Mouse (Mus musculus): ENCODE measurements around the gene Triap1. TPM values are rescaled to one million over a fixed set of nuclear protein-coding genes. Genes with fewer than 3 reads are reported as not detected.
"Not testable (repeated sequence)": the region's sequence is repeated elsewhere in the genome, so short reads cannot be mapped to it uniquely, and the experiment has no call there.

Gene Triap1
- polyA plus RNA-seq, 1 experiment: 7.6 TPM

- H3K9me3 ChIP-seq: peaks cover 3% of the 10 kb centered on the region
- no peak for TF ChIP-seq GATA1 (IDR thresholded peaks at IDR 0.05; ENCODE audit: borderline replicate concordance, low read length)
- TF ChIP-seq FLI1 (IDR thresholded peaks at IDR 0.05; ENCODE audit: low read length): no peak
- H3K36me3 ChIP-seq (replicated peaks; ENCODE audit: low read length): no peaks in the 10 kb centered on the region
- H3K4me3 ChIP-seq (replicated peaks): no peak overlapping the region
- H3K27me3 ChIP-seq (replicated peaks): peaks cover 49% of the 10 kb centered on the region
- H3K4me1 ChIP-seq: no peaks in the 10 kb centered on the region
Measured at GRCm38 (mm10) chr5:115374204-115374820, 33.3 kb downstream of the Triap1 start.

- Histone ChIP-seq H3K36me3 (replicated peaks; ENCODE audit: low read length) (no peaks in the 10 kb centered on the region), H3K9me3 (peaks cover 3% of the 10 kb centered on the region), H3K4me1 (no peaks in the 10 kb centered on the region), H3K27me3 (replicated peaks) (peaks cover 48% of the 10 kb centered on the region), H3K4me3 (replicated peaks) (no peak overlapping the region)
- TF ChIP-seq GATA1 (IDR thresholded peaks at IDR 0.05; ENCODE audit: borderline replicate concordance, low read length): no peak
- TF ChIP-seq FLI1 (IDR thresholded peaks at IDR 0.05; ENCODE audit: low read length): no peak
Measured at GRCm38 (mm10) chr5:115375436-115375835, 34.4 kb downstream of the Triap1 start.

- H3K27me3 ChIP-seq (replicated peaks): peaks cover 26% of the 10 kb centered on the region
- H3K36me3 ChIP-seq (replicated peaks; ENCODE audit: low read length); H3K4me3 ChIP-seq (replicated peaks); H3K9me3 ChIP-seq; H3K4me1 ChIP-seq: not testable (repeated sequence)
Measured at GRCm38 (mm10) chr5:115378882-115379281, 37.9 kb downstream of the Triap1 start.

GRCm38 (mm10) chr5:115391935-115392334 is 50.9 kb downstream of the Triap1 start:
- TF ChIP-seq FLI1 (IDR thresholded peaks at IDR 0.05; ENCODE audit: low read length) (no peak), GATA1 (IDR thresholded peaks at IDR 0.05; ENCODE audit: borderline replicate concordance, low read length) (no peak)
- H3K27me3 ChIP-seq (replicated peaks): peaks cover 60% of the 10 kb centered on the region

GRCm38 (mm10) chr5:115392969-115393368 is 51.9 kb downstream of the Triap1 start:
- Histone ChIP-seq H3K9me3 (no peaks in the 10 kb centered on the region), H3K4me3 (replicated peaks) (no peak overlapping the region), H3K36me3 (replicated peaks; ENCODE audit: low read length) (no peaks in the 10 kb centered on the region), H3K27me3 (replicated peaks) (peaks cover 69% of the 10 kb centered on the region), H3K4me1 (peaks cover 5% of the 10 kb centered on the region)
- no peak for TF ChIP-seq GATA1 (IDR thresholded peaks at IDR 0.05; ENCODE audit: borderline replicate concordance, low read length)
- no peak for TF ChIP-seq FLI1 (IDR thresholded peaks at IDR 0.05; ENCODE audit: low read length)

More at GRCm38 (mm10) chr5:115391935-115392334, 50.9 kb downstream of the Triap1 start:
- Histone ChIP-seq H3K4me1 (peaks cover 5% of the 10 kb centered on the region), H3K4me3 (replicated peaks) (no peak overlapping the region), H3K36me3 (replicated peaks; ENCODE audit: low read length) (no peaks in the 10 kb centered on the region), H3K9me3 (no peaks in the 10 kb centered on the region)

Other genes with a start within 250 kb of the Triap1 start
- not detected in 2 replicates for gene Gm10401, start 242.9 kb upstream of the Triap1 start, polyA plus RNA-seq (2012; ENCODE audit: insufficient read depth, low replicate concordance)
- 34.8 and 43.5 TPM in 2 replicates for gene Acads, start 221.9 kb upstream of the Triap1 start, polyA plus RNA-seq (2012; ENCODE audit: insufficient read depth, low replicate concordance)
- 13.4 and 25.4 TPM in 2 replicates for gene Unc119b, start 206.2 kb upstream of the Triap1 start, polyA plus RNA-seq (2012; ENCODE audit: insufficient read depth, low replicate concordance)
- gene Mlec, start 183.0 kb upstream of the Triap1 start, polyA plus RNA-seq (2012; ENCODE audit: insufficient read depth, low replicate concordance): 69.9 and 84.4 TPM in 2 replicates
- gene Cabp1, start 146.8 kb upstream of the Triap1 start, polyA plus RNA-seq (2012; ENCODE audit: insufficient read depth, low replicate concordance): 1.7 TPM in 1 of 2 replicates, not detected in the other
- 51.5 and 56.1 TPM in 2 replicates for gene Pop5, start 105.4 kb upstream of the Triap1 start, polyA plus RNA-seq (2012; ENCODE audit: insufficient read depth, low replicate concordance)
- gene Rnf10, start 68.3 kb upstream of the Triap1 start, polyA plus RNA-seq (2012; ENCODE audit: insufficient read depth, low replicate concordance): 127 and 382 TPM in 2 replicates
- gene Coq5, start 61.6 kb upstream of the Triap1 start, polyA plus RNA-seq (2012; ENCODE audit: insufficient read depth, low replicate concordance): 8.3 and 12.6 TPM in 2 replicates
- 552 and 565 TPM in 2 replicates for gene Dynll1, start 40.2 kb upstream of the Triap1 start, polyA plus RNA-seq (2012; ENCODE audit: insufficient read depth, low replicate concordance)
- gene Srsf9, start 14.0 kb upstream of the Triap1 start, polyA plus RNA-seq (2012; ENCODE audit: insufficient read depth, low replicate concordance): 79.3 and 86.6 TPM in 2 replicates
- gene Gatc, start within 50 bp of the Triap1 start, polyA plus RNA-seq (2012; ENCODE audit: insufficient read depth, low replicate concordance): 1.9 and 8.0 TPM in 2 replicates
- gene Cox6a1, start 7.8 kb downstream of the Triap1 start, polyA plus RNA-seq (2012; ENCODE audit: insufficient read depth, low replicate concordance): 3,165 and 8,052 TPM in 2 replicates
- gene Msi1, start 88.4 kb downstream of the Triap1 start, polyA plus RNA-seq (2012; ENCODE audit: insufficient read depth, low replicate concordance): 0.02 and 2.2 TPM in 2 replicates
- not detected in 2 replicates for gene Pla2g1b, start 125.0 kb downstream of the Triap1 start, polyA plus RNA-seq (2012; ENCODE audit: insufficient read depth, low replicate concordance)
- gene Sirt4, start 143.5 kb downstream of the Triap1 start, polyA plus RNA-seq (2012; ENCODE audit: insufficient read depth, low replicate concordance): 3.1 TPM in 1 of 2 replicates, not detected in the other
- 63.1 and 67.7 TPM in 2 replicates for gene Pxn, start 165.5 kb downstream of the Triap1 start, polyA plus RNA-seq (2012; ENCODE audit: insufficient read depth, low replicate concordance)
- 975 and 2,538 TPM in 2 replicates for gene Rplp0, start 218.2 kb downstream of the Triap1 start, polyA plus RNA-seq (2012; ENCODE audit: insufficient read depth, low replicate concordance)
- gene Gcn1l1, start 224.0 kb downstream of the Triap1 start, polyA plus RNA-seq (2012; ENCODE audit: insufficient read depth, low replicate concordance): 25.1 and 30.4 TPM in 2 replicates

Data from megakaryocyte, embryonic 14.5 days (primary cell).